Mouse (Mus musculus) heart, postnatal 4 days (tissue): Measurements from ENCODE around the gene H2al1e. TPM values are rescaled to one million over a fixed set of nuclear protein-coding genes. Genes with fewer than 3 reads are reported as not detected.

Experiments used
- total RNA-seq, 2 experiments: library from RNA; stranded (reverse); gene quantifications; 2 replicates each; pipeline ENCODE4 v1.2.3; 2021

H2al1e gene
- total RNA-seq, 2 experiments from 2014 or later: not detected

Other genes with a start within 250 kb of the H2al1e start
- not detected for gene H2al1a, start 12.7 kb upstream of the H2al1e start, total RNA-seq
- not detected for gene H2al1b, start 9.5 kb upstream of the H2al1e start, total RNA-seq
- gene H2al1c, start 6.3 kb upstream of the H2al1e start, total RNA-seq: not detected
- gene H2al1d, start 3.1 kb upstream of the H2al1e start, total RNA-seq: not detected
- not detected for gene H2al1f, start 3.2 kb downstream of the H2al1e start, total RNA-seq
- gene H2al1g, start 6.3 kb downstream of the H2al1e start, total RNA-seq: not detected
- not detected for gene H2al1h, start 9.6 kb downstream of the H2al1e start, total RNA-seq
- gene H2al1i, start 12.7 kb downstream of the H2al1e start, total RNA-seq: not detected
- not detected for gene H2al1j, start 15.9 kb downstream of the H2al1e start, total RNA-seq